8 mouse cellular contexts compared by ENCODE assay signal in genomic region chr19:45540657-45541408, GRCm38 (mm10). TPM values are rescaled to one million over a fixed set of nuclear protein-coding genes. Genes with fewer than 3 reads are reported as not detected.
A peak's percentile ranks its signal among the peaks of the same experiment; 100 is the strongest.
DNase-seq lines count a peak whose midpoint lies in the region; ATAC-seq lines count a peak whose summit lies in the region.

No protein-coding gene starts in this region.

- H3K9me3 ChIP-seq in kidney, embryonic 15.5 days (replicated peaks), result no peaks in the 10 kb centered on the region
- no peaks in the 10 kb centered on the region for H3K9me3 ChIP-seq in hindbrain, embryonic 10.5 days
- no peaks in the 10 kb centered on the region for H3K9me3 ChIP-seq in midbrain, embryonic 14.5 days (ENCODE audit: control insufficient read depth, low read length)

- H3K9ac ChIP-seq in kidney, embryonic 15.5 days, result peak overlapping the region; percentile 36; the same call in 1 of the 2 replicates
- peak overlapping the region; percentile 60 for H3K9ac ChIP-seq in midbrain, embryonic 14.5 days (replicated peaks; ENCODE audit: low read length)

- H3K27ac ChIP-seq in kidney, embryonic 15.5 days, result no peak overlapping the region
- peak overlapping the region; percentile 83 for H3K27ac ChIP-seq in hindbrain, embryonic 10.5 days
- H3K27ac ChIP-seq in midbrain, embryonic 14.5 days (replicated peaks; ENCODE audit: low read depth, low read length), result no peak overlapping the region; the same call in 1 of the 2 replicates

- peaks cover 35% of the 10 kb centered on the region for H3K4me1 ChIP-seq in kidney, embryonic 15.5 days
- peaks cover 39% of the 10 kb centered on the region for H3K4me1 ChIP-seq in hindbrain, embryonic 10.5 days (replicated peaks)
- H3K4me1 ChIP-seq in midbrain, embryonic 14.5 days (ENCODE audit: control insufficient read depth, insufficient read depth, low read length), result 0 out of 2 replicates have a peak, but pooled peaks cover 3% of the 10 kb centered on the region

- ATAC-seq in kidney, embryonic 15.5 days (replicated peaks; ENCODE audit: low FRiP score), result no peak
- no peak; the same call in 1 of the 2 replicates for ATAC-seq in midbrain, embryonic 14.5 days (ENCODE audit: low FRiP score, low TSS enrichment)
- no peak for ATAC-seq in activated CD4-positive, CD25-positive, alpha-beta regulatory T cell, adult 4 months

- WGBS in kidney, embryonic 15.5 days, result 31% methylated on average over 8 of the region's 8 CpGs
- 24% methylated on average over 8 of the region's 8 CpGs for WGBS in hindbrain, embryonic 10.5 days
- 30% methylated on average over 8 of the region's 8 CpGs for WGBS in midbrain, embryonic 14.5 days

- no peaks in the 10 kb centered on the region for H3K36me3 ChIP-seq in kidney, embryonic 15.5 days
- no peaks in the 10 kb centered on the region for H3K36me3 ChIP-seq in hindbrain, embryonic 10.5 days
- H3K36me3 ChIP-seq in midbrain, embryonic 14.5 days (ENCODE audit: control insufficient read depth, insufficient read depth, low read length), result no peaks in the 10 kb centered on the region

- H3K27me3 ChIP-seq in kidney, embryonic 15.5 days, result peaks cover 69% of the 10 kb centered on the region
- H3K27me3 ChIP-seq in hindbrain, embryonic 10.5 days (ENCODE audit: insufficient read depth, poor library complexity, severe bottlenecking), result peaks cover 92% of the 10 kb centered on the region
- H3K27me3 ChIP-seq in midbrain, embryonic 14.5 days (ENCODE audit: control insufficient read depth, insufficient read depth, low read length), result peaks cover 41% of the 10 kb centered on the region

- no peak for DNase-seq in kidney, postnatal 10 days
- DNase-seq in NIH3T3 (ENCODE audit: low read depth), result peak; percentile 22
- DNase-seq in hindbrain, embryonic 10.5 days (ENCODE audit: low spot score), result no peak
- DNase-seq in midbrain, embryonic 14.5 days, result peak; percentile 33
- DNase-seq in embryo, embryonic 10.5 days (ENCODE audit: low spot score), result no peak
- DNase-seq in right cerebral cortex, postnatal 14 days, result no peak

- H3K4me3 ChIP-seq in kidney, embryonic 15.5 days (replicated peaks), result peak overlapping the region; percentile 47
- peak overlapping the region; percentile 58 for H3K4me3 ChIP-seq in hindbrain, embryonic 10.5 days
- peak overlapping the region; percentile 38 for H3K4me3 ChIP-seq in midbrain, embryonic 14.5 days (replicated peaks; ENCODE audit: low read depth, low read length)

- peak overlapping the region; percentile 86 for H3K4me2 ChIP-seq in kidney, embryonic 15.5 days
- peak overlapping the region; percentile 71 for H3K4me2 ChIP-seq in midbrain, embryonic 14.5 days (ENCODE audit: low read length)

RNA-seq across cellular contexts. Expression of gene Poll, which starts 19.5 kb away (rescaled TPM):
- 18.9 and 19.9 TPM in 2 replicates for polyA plus RNA-seq in kidney, embryonic 15.5 days (2015; fragmentation: Nextera tagmentation; extraction: Ambion mirVana)
- polyA plus RNA-seq in hindbrain, embryonic 10.5 days (2016; fragmentation: Nextera tagmentation; extraction: Ambion mirVana), result 21.5 and 21.6 TPM in 2 replicates
- 11.9 and 14.2 TPM in 2 replicates for polyA plus RNA-seq in midbrain, embryonic 14.5 days (2014; fragmentation: Nextera tagmentation; extraction: Ambion mirVana)
- 10 to 100 TPM; 16.2 to 31.6 TPM for polyA plus RNA-seq in activated CD4-positive, CD25-positive, alpha-beta regulatory T cell, adult 4 months (2017; shearing (Covaris generic))

RNA-seq across cellular contexts. Expression of gene Gm17018, which starts 19.6 kb away (rescaled TPM):
- polyA plus RNA-seq in kidney, embryonic 15.5 days (2015; fragmentation: Nextera tagmentation; extraction: Ambion mirVana), result 48.9 and 53.3 TPM in 2 replicates
- polyA plus RNA-seq in hindbrain, embryonic 10.5 days (2016; fragmentation: Nextera tagmentation; extraction: Ambion mirVana), result 48.8 and 62.1 TPM in 2 replicates
- 57.0 and 68.6 TPM in 2 replicates for polyA plus RNA-seq in midbrain, embryonic 14.5 days (2014; fragmentation: Nextera tagmentation; extraction: Ambion mirVana)
- polyA plus RNA-seq in activated CD4-positive, CD25-positive, alpha-beta regulatory T cell, adult 4 months (2017; shearing (Covaris generic)), result 10 to 100 TPM; 65.5 to 69.1 TPM

Comparison
In these comparisons a context has a peak if more than half of its experiments do, and no peak if none do; other contexts are left out.
1. DNase-seq: peak in NIH3T3 (single experiment) and midbrain, embryonic 14.5 days (single experiment); none in kidney, postnatal 10 days (single experiment), hindbrain, embryonic 10.5 days (single experiment), embryo, embryonic 10.5 days (single experiment) and right cerebral cortex, postnatal 14 days (single experiment).
2. Peak in every context shown above with its lines, with median percentiles within 50 percentile points of each other: H3K4me3 ChIP-seq.